Mouse (Mus musculus) telencephalon, adult 2 months (tissue): ENCODE results near the gene Armc8.
"Not testable (repeated sequence)": the region's sequence is repeated elsewhere in the genome, so short reads cannot be mapped to it uniquely, and the experiment has no call there.

Source experiments
- DNase-seq: peaks from one replicate; pipeline ENCODE4 v3.0.0-alpha.2; 2011; ENCODE audit warnings: low read depth, low spot score

Gene Armc8

DNA sequence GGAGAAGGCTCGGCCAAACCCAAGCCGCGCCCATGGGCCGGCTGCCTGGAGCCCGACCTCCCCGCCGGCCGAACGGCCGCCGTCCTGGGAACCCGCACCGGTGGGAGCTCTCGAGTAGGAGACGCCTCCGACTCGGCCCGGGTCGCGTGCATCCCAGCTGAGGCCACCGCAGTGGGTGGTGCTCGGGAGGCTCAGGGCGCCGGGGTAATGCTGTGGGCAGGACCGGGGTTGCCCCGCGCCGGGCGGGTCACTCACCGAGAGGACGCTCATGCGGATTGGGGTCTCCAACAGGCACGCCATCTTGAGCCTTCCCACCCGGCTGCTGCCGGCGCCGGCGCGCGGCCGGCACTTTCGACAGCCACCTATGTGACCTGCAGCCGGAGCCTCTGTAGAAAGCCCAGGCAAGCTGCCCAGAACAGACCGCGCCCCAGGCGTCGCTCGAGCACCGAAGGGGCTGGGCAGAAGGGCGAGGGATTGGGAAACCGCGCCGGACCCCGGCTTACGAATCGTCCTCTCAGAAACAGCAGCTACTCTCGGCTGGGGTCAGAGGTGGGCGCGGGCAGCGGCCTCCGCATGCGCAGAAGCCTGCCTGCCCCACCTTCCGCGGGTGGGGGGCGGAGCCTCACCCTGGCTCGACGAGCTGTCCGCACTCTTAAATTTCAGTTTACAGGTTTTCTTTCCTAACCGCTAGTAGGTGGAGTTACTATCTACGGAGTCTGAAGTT, at the start of gene Armc8:
TSS of gene Armc8 (minus strand) at position 553 of the 724 bp plus-strand sequence.
- DNase-seq, result peak; percentile 82

DNA sequence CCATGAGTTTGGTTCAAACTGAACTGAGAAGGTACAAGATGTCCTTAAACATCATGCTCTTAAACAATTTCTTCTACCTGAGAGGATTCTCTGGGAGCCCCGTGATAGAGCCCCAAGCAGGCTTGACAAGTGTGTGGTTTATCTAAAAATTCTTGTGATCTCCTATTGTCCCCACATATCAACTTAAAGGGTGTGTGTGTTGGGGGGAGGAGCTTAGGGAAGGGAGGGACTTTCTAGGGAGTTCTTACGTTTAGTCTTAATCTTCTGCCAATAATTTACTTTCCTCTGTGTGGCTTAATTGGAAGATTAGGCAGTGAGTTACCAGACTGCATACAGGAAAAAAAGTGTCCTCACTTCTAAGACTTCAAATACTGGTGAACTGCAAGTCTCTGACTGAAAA, 43.5 kb upstream of the Armc8 start, which contains the start of gene A4gnt:
TSS of gene A4gnt (plus strand) at position 301 of the 400 bp plus-strand sequence.
- DNase-seq, result no peak

DNA sequence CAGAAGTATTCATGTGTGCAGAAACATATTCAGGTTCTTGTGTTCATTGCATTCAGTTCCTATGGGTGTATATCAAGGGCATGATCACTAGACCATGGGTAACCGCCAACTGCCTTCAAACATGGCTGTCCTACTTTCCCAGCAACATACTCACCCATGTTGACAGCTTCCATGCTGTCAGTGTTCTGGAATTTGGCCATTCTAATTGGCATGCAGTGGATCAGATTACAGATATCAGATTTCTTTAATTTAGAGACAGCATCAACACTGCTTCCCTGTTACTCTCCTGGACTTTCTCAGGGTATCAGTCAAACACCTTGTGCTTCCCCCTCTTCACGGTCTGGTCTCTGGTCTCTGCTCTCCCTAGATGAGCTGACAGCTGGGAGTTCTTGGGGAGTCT, 34.9 kb upstream of the Armc8 start:
- DNase-seq, result no peak

DNA sequence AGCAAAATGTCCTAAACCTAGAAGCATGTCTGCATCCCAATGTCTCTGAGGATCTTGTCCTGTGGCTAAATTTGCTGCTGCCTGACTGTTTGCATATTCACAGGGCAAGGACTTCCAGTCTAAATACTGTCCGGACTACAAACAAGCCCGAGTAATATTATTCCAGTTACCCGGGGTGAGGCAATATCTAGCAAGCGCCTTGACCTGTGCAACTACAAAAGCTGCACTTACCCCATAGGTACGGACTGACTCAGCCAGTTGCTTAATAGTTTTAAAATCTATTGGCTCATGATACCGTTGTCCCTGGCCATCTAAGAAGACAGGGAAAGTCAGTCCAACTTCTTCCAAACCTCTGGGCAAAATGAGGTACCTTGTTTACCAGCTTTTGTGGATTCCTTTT, 30.4 kb upstream of the Armc8 start:
- DNase-seq, result not testable (repeated sequence)

DNA sequence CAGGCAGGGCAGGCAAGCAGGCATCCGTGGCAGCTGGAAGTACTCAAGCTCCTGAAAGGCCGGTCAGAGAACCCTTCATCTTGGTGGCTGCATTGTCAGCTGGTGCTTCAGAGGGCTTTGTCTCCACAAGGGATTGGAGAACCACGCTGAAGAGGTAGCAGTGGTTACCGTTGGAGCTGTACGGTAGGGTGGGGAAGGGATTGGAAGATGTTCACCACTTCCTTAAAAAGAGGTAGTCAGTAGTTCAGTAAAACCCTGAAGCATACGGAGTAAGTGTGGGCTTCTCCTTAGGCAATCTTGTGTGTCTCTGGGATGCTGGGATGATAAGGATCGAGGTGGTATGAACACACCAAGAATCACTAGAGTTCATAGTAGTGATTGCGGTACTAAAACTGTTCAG, 22.4 kb upstream of the Armc8 start:
- DNase-seq, result no peak

DNA sequence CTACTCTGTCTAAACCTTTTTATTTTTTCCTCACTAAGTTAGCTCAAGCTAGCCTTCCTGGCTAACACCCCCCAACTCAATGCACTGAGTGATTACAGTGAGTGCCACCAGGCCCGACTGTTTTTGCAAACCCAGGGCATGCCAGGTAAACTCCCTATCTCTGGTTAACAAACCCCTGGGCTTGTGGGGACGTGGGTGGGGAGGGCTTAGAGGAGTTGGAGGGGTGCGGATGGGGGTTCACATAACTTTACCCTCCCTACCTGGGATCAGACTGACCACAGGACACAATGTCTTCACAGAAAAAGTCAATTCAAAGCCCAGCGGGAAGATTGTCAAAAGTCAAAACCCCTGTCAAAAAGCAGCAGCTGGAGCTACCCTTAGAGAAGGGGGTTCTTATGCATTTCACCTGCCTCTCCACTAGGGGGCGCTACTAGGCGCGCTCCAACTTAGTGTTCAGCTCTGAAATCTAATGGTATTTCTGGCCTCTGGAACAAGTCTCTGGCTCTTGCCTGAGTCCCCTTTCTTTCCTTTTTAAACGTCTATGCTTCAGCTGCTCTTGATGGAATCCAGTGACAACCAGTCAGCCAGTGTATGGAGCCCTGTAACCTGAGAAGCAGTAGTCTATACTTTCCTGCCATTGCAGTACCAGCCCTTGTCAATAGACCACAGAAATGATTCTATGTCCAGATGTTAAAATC, 19.0 kb upstream of the Armc8 start:
- DNase-seq, result no peak

DNA sequence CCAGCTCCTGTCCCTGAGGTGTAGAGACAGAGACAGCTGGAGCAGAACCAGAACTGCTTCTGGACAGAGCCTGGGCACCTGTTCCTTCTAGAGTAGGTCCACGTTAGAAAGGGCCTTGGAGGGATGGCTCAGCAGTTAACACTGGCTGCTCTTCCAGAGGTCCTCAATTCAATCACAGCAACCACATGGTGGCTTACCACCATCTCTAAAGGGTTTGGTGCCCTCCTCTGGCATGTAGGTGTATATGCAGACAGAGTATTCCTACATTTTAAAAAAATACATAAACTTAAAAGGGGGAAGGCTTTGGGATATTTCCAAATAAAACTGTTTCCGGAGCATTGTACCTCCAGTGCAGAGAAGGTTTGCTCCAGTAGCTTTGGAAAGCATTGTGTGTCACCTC, 12.0 kb upstream of the Armc8 start:
- peak; percentile 29 for DNase-seq

DNA sequence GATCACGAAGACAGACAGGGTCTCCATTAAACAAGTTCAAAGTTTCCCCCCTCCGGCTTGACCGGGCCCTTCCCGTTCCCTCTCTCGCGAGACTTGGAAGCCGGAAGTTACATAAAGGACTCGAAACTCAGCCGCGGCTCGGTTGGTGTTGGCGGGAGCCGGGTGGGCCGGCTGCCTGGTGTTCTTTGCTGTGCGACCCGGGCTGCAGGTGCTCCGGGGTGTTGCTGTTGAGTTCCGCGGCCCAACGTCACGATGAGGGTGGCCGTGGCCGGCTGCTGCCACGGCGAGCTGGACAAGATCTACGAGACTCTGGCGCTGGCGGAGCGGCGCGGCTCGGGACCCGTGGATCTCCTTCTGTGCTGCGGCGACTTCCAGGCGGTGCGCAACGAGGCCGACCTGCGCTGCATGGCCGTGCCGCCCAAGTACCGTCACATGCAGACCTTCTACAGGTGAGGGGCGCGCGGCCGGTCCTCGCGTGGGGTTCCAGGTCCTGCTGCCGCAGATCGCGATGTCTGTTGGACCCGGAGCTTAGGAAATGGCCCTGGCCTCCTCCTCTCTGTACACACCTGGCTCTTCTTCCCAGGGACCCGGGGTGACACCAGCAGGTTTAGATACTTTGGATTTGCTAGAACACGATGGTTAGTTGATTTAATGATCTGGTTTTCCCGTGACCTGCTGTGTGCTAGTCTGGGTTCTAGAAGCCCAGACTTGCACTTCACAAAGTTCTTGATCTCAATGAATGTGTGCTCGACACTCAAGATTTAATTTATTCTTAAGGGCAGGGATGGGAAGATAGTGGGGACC, 7.2 kb upstream of the Armc8 start, which contains the start of gene Dbr1:
TSS of gene Dbr1 (plus strand) at position 123 of the 804 bp plus-strand sequence.
- DNase-seq, result peak; percentile 85

DNA sequence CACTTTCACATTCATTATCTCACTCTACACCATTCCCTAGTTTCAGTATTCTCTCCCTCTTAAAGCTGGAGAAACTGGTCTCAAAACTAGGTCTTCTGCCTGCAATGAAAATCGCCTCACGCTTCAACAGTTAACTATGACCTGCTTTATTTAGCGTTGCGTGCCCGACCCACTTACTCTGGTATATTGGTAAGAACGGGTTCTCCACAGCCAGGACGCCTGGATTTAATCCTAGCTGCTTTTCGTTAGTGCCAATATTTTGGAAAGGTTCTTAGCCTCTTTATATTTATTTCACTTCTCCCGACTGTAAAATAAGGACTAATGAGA, 335 bp upstream of the Armc8 start:
- no peak for DNase-seq

DNA sequence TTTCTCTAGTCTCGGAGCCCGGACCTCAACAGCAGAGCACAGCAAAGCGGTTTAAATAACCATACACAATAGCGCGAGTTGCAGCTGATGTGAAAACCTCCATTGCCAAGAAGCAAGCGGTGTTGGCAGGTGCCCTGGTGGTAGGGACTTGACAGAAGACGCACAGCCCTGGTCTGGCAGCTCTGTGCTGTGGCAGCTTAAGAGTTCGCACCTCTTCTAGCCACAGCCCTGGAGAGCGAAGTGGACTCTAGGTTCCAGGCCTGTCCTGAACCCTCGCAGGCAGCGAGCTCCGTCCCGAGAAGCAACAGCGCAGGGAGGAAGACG, 714 bp downstream of the Armc8 start:
- DNase-seq, result peak; percentile 6

DNA sequence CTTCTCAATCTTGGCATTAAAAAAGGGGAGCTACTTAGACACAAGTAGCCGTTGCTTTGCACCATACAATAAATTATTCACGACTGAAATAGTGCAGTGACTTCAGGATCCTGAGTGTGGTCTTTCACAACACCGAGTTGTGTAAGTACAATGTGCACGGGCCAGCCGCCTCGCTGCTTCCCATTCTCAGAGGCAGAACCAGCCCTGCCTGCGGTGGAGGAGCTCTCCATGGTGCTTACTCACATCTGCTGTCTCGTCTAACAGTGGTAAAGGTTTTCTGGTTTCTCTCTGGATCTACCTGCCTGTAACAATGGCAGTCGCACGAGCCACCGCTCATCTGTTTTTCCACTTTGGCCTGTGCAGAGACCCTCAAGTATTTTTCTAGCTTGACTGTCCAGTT, 5.0 kb downstream of the Armc8 start:
- no peak for DNase-seq

DNA sequence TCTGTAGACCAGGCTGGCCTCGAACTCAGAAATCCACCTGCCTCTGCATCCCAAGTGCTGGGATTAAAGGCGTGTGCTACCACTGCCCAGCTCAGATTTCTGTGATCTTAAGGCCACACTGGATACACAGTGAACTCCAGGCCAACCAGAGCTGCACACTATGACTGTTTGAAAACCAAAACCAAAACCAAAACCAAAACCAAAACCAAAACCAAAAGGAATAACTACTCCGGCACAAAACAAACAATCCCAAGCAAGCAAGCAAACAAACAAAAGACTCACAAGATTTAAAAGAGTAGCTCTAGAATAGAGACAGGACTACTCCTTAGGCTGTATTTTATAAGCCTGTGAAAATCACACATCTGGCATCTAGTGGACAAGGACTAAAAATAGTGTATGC, 8.3 kb downstream of the Armc8 start:
- no peak for DNase-seq

DNA sequence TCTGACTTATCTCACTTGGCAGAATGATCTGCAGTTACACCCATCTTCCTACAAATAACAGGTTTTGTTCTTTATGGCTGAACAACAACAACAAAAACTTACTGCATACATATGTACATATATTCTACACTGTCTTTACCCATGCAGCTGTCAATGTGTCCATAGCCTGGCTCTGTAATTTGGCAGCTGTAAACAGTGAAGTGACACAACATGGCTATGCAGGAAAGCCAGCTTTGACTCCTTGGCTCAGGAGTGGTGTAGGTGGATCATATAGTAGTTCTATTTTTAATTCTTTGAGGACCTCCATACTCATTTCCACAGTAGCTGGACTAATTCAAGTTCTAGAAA, 9.2 kb downstream of the Armc8 start:
- no peak for DNase-seq

DNA sequence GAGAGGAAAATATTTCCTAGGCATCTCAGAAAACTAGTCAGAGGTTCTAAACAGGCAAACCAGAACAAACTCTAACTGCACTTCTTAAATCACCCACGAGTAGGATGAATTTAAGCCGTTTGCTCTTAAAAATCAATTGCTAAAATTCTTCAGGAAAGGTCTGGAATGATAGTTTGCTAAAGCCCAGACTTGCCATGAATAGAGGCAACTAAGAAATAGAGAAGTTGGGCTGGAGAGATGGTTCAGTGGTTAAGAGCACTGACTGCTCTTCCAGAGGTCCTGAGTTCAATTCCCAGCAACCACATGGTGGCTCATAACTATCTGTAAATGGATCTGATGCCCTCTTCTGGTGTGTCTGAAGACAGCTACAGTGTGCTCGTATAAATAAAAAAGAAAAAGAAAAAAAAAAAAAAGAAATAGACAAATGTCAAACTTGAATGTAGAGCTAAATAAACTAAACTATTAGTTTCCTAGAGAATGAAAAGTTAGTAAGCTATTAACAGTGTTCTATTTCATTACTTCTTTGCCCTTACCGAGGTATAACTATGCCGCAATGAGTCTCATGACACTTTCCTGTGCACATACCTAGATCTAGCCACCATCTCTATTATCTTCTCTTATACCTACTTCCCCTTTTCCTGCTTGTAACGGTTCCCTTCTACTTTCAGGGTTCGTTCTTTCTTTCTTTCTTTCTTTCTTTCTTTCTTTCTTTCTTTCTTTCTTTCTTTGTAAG, 9.7 kb downstream of the Armc8 start:
- no peak for DNase-seq

DNA sequence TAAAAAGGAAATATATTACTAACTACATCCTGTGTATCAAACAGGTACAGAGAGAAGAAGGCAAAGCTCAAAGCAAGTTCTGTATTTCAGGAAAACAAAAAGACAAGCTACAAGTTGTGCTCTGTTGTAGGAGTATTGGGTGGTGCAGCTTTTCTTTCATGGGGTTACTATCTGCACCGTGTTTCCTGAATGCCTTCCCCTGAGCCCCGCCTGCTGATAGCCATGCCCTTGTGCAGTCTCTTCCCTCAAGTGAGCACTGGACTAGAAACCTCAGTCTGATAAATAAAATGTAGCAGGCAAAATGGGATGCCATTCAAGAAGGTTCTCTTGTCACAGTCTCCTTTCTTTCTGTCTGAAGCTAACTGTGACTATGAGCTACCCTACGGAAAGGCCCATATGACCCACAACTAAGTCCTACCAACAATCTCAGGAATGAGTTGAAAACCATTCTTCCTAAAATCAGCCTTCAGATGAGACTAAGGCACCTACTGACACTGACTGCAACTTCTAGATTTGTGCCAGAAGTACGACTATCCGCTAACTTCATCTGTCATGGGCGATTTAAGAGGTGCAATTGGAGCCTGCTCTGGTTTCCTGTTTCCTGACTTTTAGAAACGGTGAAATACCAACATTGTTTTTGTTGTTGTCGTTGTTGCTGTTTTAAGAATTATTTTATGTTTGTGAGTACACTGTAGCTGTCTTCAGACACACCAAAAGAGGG, 11.0 kb downstream of the Armc8 start:
- no peak for DNase-seq

DNA sequence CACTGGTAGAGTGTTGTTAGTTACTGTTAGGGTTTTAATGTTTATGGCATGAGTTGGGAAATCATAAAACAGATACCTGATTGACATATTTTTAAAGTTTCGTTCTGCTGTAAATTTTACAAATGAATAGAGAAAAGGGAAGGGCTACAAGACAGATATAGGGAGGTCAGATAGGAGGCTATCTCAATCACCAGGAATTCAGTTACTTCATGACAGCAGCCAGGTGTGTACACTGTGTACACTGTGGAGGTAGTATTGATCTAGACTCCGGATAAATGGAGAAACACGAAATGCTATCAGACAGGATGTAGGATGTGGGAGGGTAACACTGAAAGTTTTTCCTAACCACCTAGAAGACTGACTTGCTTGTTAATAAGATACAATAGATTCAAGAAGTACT, 13.4 kb downstream of the Armc8 start:
- DNase-seq, result no peak

DNA sequence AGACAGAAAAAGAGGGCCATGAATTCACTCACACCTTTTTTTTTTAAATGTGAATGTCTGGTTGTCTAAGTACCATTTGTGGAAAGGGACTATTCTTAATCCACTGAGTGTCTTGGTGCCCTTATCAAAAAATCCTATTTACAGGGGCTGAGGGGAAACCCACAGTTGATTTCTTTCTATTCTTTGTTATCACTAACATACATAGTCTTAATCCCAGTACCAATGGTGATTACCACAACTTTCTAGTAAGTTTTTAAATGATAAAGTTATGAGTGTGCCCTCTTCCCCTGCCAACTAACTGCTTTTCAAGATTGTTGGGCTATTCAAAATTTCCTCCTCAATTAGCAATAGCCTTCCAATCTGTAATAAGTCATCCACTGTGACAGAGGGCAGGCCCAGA, 14.6 kb downstream of the Armc8 start:
- DNase-seq, result no peak

DNA sequence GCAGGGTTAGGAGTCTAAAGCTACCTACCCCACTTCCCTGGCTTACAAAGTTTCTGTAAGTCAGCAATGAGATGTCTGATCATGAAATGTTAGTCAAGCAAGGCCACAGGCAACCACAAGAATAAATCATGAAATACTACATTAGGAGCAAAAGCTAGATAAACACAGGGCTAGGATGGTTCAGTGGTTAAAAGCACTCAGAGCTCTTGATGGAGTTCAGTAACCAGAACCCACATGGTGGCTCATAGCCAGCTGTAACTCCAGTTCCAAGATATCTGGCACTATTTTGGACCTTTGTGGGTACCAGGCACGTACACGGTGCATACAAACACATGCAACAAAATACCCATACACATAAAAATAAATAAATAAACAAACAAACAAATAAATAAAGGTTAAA, 15.7 kb downstream of the Armc8 start:
- DNase-seq, result no peak

DNA sequence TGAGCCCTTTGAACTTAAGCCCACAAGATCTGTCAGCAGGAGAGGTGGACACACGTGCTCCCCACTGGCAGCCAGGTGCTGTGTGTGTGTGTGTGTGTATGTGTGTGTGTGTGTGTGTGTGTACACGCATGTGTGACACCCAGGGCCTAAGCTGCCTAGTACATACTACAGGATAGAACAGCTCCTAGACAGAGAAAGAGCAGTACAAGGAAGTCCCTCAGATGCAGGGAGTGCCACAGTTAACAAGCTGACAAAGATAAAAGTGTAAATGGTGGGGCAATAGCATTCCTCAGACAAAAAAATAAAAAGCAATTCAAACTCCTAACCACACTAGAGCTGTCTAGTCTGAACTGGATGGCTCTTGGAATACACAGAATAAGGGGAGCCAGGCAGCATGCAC, 16.6 kb downstream of the Armc8 start:
- DNase-seq, result no peak

DNA sequence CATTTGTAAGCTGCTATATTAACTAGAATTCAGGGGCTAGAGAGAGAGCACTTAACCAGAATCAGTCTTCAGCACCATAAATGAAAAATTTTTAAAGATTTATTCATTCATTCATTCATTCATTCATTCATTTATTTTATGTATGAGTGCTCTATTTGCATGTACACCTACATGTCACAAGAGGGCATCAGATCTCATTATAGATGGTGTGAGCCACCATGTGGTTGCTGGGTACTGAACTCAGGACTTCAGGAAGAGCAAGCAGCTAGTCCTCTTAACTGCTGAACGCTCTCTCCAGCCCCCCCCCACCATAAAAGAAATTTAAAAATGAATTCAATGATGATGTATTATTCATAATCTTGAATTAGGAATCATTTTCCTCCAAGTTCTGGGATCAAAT, 22.4 kb downstream of the Armc8 start:
- no peak for DNase-seq

DNA sequence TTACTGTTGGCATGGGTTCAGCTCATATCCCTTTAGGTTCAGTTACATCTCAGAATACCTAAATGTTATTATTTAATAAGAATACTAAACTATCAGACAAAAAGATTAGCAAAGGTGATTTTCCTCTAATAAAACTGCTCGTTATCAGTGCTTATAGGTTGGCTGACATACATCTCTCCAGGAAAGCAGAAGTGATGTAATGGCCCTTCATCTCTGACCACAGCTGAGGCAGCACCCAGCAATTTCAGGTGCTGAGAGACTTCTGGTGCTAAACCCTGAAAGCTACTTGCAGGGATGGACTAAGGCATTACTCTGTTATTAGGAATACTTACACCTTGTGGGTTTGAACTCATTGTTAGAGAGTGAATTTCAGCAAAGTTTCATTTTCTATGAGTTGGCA, 36.8 kb downstream of the Armc8 start:
- DNase-seq, result no peak

DNA sequence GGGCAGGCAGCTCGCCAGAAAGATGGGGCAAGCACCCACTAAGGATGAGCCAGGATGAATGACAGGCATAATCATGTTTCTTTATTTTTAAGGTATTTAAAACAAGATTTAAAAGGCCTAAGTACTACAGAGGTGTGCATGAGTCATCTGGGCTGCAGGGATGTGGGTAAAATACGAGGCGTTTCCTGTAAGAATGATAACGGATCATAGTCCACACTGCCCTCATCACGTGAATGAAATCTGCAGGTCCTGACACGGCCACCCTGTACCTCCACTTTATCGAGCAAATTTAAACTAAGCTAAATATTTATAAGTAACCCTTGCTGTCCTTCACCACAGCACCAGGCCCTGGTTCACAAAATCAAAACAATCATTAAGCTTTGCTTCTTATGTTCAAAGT, 62.8 kb downstream of the Armc8 start:
- DNase-seq, result no peak
